Mouse (Mus musculus): ENCODE results near the gene Smco2.

Smco2 gene

GRCm38 (mm10) chr6:146850050-146850449 is at the start of gene Smco2:
Gene Smco2, plus strand, starts transcription at chr6:146850104.
- DNase-seq: no peak

- no peak for DNase-seq
These were observed 39.9 kb upstream of the Smco2 start for GRCm38 (mm10) chr6:146809991-146810390.

DNA sequence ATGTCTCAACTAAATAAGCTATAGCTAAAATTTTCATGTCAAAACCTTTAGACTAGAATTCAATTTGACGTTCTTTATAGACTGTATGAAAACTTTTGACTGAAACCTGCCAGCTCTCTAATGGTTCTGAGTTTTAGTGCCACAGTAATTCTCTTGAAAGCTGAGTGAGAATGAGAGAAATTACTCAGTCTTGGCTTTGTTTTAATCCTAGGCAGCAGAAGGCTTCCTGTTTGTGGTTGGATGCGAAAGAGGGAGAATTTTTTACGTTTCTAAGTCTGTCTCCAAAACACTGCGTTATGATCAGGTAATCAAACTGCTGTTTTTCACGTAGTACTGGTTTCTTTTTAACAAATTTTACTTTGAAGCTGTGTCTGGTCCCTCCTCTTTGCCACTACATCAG is 36.9 kb upstream of the Smco2 start:
- DNase-seq: no peak

DNA sequence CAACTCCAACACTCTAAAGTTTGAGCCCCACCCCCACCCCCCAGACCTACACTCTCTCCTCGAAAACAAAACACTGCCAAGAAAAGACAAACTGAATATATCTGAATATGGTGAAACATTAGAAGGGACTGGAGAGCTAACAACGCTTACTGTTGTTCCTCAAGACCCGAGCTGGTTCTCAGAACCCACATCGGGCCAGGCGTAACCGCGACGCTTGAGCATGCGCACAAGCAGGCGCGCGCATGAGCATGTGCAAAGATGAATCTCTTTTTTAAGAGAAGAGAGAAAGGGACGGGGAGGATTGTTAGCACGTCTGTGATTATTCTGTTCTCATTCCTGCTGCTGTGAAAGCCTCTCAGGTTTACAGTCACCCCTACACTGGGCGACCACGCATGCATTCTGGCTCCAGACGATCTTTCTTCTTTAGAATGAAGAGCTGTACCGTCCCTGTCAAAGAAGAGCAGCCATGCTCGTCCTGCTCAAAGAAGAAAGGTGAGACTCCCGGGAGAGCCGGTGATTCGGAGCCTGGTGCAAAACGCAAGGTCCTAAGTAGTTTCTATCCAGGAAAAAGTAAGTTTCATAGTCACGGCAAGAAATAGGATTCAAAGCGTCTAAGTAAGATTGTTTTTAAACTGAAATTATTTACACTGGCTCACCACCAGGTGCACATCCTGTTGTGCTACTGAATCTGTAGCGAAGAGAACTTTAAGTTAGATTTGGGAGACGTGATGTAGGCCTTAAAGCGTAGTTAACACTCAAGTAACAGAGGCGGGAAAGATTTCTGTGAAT is 29.5 kb upstream of the Smco2 start:
- peak in 1 of 2 experiments; percentile 32 for DNase-seq

DNA sequence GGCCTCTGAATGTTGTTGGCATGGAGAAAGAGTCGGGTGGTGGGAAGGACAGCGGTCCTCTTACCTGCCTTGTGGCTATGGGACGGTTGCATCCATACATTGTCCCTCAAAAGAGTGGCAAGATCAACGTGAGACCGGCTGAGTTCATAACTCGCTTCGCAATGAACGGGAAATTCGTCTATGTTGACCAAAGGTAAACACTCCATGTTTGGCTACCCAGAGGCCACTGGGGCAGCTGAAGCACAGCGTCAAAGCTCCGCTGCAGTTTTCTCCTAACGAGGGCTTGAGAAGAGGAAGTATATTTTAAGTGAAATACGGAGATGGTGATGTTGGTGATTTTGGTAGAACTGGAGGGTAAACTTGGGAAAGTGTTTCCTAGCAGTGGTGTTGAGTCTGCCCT is 27.9 kb upstream of the Smco2 start:
- DNase-seq: no peak

- peak; percentile 56 to 85 for DNase-seq
These were observed 25.0 kb upstream of the Smco2 start for GRCm38 (mm10) chr6:146824727-146825486.

GRCm38 (mm10) chr6:146825487-146825773 is 24.5 kb upstream of the Smco2 start:
- no peak for DNase-seq

GRCm38 (mm10) chr6:146831320-146831719 is 18.6 kb upstream of the Smco2 start:
- no peak for DNase-seq

DNA sequence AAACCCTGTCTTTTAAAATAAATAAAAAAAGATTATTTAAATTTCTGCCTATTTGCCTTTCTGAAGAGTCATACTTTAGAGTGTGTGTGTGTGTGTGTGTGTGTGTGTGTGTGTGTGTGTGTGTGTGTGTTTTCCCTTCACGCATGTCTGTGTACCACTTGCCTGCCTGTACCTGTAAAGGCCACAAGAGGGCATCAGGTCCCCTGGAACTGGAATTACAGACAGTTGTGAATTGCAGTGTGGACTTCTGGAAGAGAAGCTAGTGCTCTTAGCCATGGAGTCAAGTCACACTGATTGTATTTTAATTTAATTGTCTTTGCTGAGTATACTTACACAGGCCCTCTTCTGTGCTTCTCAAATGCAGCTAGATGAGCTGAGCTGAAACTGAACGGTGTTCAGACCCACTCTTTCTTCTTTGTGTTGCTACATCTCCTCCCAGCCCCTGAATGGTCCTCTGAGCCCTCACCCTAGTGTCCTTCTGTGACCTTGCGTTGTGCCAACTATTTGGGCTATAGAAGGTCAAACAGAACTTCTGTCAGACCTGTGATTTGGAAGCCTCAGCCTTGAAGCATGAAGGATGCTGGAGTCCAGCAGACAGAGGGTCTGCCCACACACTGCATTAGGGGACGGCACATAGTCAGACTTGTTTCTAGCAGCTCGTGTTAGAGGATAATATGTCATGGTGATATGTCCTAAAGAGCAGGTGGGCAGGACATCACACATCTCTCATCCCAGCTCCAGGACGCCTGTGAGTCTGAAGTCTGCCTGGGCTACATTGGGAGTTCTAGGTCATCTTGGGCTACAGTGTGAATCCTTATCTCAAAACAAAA is 16.2 kb upstream of the Smco2 start:
- peak; percentile 67 to 70 for DNase-seq

DNA sequence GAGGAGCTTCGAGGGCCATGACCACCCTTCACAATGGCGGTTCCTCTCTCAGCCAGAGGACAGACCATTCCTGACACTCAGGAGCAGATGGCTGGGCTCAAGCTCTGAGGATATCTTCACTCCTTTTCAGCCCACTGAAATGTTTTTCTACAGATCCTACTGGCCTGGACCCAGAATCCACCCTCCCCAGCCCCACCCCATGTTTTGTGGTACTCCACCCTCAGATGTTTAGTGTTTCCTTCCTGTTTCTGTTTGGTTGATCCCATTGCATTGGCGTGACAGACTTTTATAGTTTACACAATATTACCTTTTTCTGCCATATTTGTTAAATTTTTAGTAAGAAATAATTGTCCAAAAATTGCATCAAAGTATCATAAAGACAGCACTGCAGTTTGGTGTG is 15.6 kb upstream of the Smco2 start:
- no peak for DNase-seq

- no peak for DNase-seq
These were observed 14.1 kb upstream of the Smco2 start for GRCm38 (mm10) chr6:146835784-146836183.

DNA sequence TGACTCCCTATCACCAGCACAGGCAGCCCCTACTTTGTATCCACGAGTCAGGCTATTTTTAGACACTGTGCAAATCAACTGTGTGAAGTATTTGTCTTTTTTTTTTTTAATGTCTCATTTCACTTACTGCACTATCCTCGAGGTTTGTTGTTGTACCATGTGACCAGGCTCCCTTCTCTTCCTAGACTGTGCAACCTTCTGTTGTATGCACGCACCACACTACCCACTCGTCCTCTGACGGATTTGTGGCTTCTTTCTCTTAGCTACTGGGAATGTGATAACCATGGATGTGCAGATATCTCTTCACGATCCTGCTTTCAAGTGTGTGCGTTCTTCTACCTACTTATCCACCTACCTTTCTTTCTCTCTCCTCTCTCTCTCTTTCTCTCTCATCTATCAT is 12.6 kb upstream of the Smco2 start:
- DNase-seq: no peak

DNA sequence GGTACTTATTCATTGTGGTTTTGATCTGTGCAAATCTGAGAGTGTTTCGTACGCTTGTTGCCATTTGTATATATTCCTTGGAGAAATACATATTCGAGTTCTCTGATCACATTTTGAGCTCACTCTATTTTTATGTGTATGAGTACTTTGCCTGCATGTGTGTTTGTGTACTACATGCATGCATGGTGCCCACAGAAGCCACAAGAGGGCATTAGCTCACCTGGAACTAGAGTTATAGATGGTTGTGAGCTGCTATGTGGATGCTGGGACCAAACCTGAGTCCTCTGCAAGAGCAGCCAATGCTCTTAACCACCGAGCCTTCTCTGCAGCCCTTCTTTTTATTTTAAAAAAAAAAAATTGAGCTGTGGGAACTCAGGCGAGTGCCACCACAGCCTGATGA is 11.5 kb upstream of the Smco2 start:
- DNase-seq: no peak

DNA sequence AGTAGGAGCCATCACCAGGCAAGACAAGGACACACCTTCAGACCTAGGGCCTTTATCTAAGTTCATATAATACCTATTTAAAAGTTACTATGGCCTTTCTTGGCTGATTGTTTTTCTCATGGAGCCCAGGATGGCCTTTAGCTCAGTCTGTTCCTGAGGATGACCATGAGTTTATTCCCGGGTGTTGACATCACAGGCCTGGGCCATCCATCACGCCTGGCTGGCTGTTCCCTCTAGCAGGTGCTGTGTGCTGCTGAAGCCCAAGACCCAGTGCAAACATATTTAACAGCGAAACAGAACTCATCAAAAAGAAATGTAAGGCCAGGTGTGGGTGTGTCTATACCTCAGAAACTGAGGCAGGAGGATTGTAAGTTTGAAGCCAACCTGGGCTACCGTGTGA is 11.0 kb upstream of the Smco2 start:
- no peak for DNase-seq

DNA sequence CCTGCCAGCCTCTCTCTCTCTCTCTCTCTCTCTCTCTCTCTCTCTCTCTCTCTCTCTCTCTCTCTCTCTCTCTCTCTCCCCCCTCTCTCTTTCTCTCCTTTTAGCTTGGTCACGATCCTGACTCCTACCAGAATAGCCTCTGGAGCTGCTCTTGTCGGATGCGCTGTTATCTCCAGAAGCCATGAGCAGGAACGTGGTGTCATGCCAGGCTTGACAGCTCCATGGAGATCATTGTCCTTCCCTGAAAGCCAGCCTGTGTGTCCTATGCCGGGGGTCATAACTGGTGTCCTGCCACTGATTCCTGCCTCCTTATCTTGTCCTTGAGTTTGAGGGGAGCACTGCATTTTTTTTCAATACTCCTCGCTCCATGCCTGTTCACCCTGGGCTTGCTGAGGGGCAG is 5.0 kb upstream of the Smco2 start:
- DNase-seq: no peak

- DNase-seq: no peak
These were observed 4.6 kb upstream of the Smco2 start for GRCm38 (mm10) chr6:146845347-146845746.

- no peak for DNase-seq
These were observed 3.7 kb upstream of the Smco2 start for GRCm38 (mm10) chr6:146845961-146846750.

DNA sequence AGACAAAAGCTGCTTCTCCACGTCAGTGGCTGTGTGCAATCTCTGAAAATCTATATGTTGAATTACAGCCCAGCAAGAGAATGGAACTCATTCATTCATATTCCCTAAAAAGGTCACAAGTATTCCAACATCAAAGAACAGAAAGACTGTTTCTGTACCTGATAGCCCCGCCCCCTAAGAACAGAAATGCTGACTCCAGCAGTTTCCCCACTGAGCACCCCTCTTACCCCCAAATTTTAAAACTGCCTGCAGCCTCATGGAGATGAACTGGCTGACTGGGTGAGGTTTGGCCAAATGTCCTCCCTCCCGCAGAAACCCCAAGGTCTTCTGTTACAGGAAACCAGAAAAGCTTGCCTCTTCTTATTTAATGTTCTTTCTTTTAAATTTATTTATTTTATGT is 2.5 kb upstream of the Smco2 start:
- DNase-seq: no peak

DNA sequence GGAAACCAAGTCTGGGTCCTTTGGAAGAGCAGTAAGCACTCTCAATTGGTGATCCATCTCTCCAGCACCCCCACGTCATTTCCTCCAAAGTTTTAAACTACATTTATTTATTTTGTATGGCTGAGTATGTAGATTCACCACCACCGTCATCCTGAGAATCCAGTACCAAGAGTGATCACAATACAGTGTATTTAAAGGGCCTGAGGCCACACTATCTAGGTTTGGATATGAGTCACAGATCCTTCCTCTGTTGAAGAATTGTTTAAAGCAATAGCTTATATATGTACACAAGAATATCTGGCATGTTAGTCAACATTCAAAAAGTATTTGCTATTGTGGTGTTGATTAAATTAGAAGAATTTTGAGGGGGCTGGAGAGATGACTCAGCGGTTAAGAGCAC is 1.6 kb upstream of the Smco2 start:
- DNase-seq: no peak

GRCm38 (mm10) chr6:146851916-146852315 is 2.0 kb downstream of the Smco2 start:
- DNase-seq: no peak

- DNase-seq: no peak
These were observed 2.8 kb downstream of the Smco2 start for GRCm38 (mm10) chr6:146852739-146853138.

DNA sequence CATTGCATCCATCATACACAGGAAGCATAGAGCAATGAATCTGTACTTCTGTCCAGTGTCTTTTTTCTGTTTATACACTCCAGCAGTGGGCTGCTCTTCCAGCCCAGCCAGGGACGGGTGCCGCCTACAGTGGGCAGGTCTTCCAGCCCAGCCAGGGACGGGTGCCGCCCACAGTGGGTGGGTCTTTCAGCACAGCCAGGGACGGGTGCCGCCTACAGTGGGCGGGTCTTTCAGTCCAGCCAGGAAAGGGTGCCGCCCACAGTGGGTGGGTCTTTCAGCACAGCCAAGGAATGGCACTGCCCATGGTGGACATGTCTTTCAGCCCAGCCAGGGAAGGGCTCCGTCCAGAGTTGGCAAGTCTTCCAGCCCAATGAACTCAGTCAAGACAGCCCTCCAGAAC is 5.3 kb downstream of the Smco2 start:
- no peak for DNase-seq

- no peak for DNase-seq
These were observed 7.5 kb downstream of the Smco2 start for GRCm38 (mm10) chr6:146857386-146857785.
